Mouse (Mus musculus) kidney, postnatal 0 days (tissue): ENCODE results near the gene Smoc1. TPM values are rescaled to one million over a fixed set of nuclear protein-coding genes. Genes with fewer than 3 reads are reported as not detected.

ENCODE experiments used
- ATAC-seq: fragments of 200-750 bp; cut with Nextera tagmentation; replicated peaks from 2 replicates; pipeline ENCODE4 v1.8.0; 2017; ENCODE audit warnings: low read depth, moderate number of reproducible peaks, moderate TSS enrichment, moderate library complexity; ENCODE audit not compliant: low FRiP score
- DNase-seq: peaks from one replicate; pipeline ENCODE4 v3.0.0-alpha.2; 2016; ENCODE audit warnings: low spot score
- H3K27ac ChIP-seq: fragments of 300-500 bp; sonication (generic); 2 replicates; pipeline ENCODE4 v1.5.1; 2014; ENCODE audit warnings: mild to moderate bottlenecking
- H3K27me3 ChIP-seq: fragments of 300-500 bp; sonication (generic); 2 replicates; pipeline ENCODE4 v1.6.1; 2014; ENCODE audit warnings: low read length, mixed read lengths; ENCODE audit not compliant: insufficient read depth
- H3K36me3 ChIP-seq: fragments of 300-500 bp; sonication (generic); 2 replicates; pipeline ENCODE4 v1.6.1; 2014; ENCODE audit warnings: low read length, mixed read lengths; ENCODE audit not compliant: insufficient read depth
- H3K4me1 ChIP-seq: fragments of 300-500 bp; sonication (generic); replicated peaks from 2 replicates; pipeline ENCODE4 v1.6.1; 2014; ENCODE audit warnings: antibody characterized with exemption, low read length, mixed read lengths; ENCODE audit not compliant: insufficient read depth
- H3K4me2 ChIP-seq: fragments of 300-500 bp; sonication (generic); 2 replicates; pipeline ENCODE4 v1.6.1; 2014; ENCODE audit warnings: mild to moderate bottlenecking, low read length, moderate library complexity, mixed read lengths
- H3K4me3 ChIP-seq: fragments of 300-500 bp; sonication (generic); replicated peaks from 2 replicates; pipeline ENCODE4 v1.5.1; 2014; ENCODE audit warnings: low read depth, low read length
- H3K9ac ChIP-seq: fragments of 300-500 bp; sonication (generic); 2 replicates; pipeline ENCODE4 v1.6.1; 2014; ENCODE audit warnings: low read depth, low read length
- H3K9me3 ChIP-seq: fragments of 300-500 bp; sonication (generic); replicated peaks from 2 replicates; pipeline ENCODE4 v1.6.1; 2016; ENCODE audit warnings: low read length, inconsistent platforms, mixed read lengths
- CTCF ChIP-seq: IDR thresholded peaks from 2 replicates; pipeline ENCODE4 v1.5.1; 2016; ENCODE audit warnings: antibody characterized with exemption, low read depth, mild to moderate bottlenecking, moderate library complexity
- WGBS: fragments of 180-500 bp; shearing (Covaris S2); extraction: QIAGEN DNeasy Blood & Tissue Kit; methylation state at CpG from one replicate; pipeline ENCODE4 v1.1.7; 2014; 5-methylcytosine and 5-hydroxymethylcytosine counted together
- polyA plus RNA-seq: library from polyadenylated mRNA; unstranded; fragments of >200 nt; fragmentation: Nextera tagmentation; extraction: Ambion mirVana; gene quantifications from 2 replicates; pipeline ENCODE4 v1.2.1, GENCODE M21; 2015

Smoc1 gene
- polyA plus RNA-seq, 1 experiment from 2014 or later, result 0.72 TPM

DNA sequence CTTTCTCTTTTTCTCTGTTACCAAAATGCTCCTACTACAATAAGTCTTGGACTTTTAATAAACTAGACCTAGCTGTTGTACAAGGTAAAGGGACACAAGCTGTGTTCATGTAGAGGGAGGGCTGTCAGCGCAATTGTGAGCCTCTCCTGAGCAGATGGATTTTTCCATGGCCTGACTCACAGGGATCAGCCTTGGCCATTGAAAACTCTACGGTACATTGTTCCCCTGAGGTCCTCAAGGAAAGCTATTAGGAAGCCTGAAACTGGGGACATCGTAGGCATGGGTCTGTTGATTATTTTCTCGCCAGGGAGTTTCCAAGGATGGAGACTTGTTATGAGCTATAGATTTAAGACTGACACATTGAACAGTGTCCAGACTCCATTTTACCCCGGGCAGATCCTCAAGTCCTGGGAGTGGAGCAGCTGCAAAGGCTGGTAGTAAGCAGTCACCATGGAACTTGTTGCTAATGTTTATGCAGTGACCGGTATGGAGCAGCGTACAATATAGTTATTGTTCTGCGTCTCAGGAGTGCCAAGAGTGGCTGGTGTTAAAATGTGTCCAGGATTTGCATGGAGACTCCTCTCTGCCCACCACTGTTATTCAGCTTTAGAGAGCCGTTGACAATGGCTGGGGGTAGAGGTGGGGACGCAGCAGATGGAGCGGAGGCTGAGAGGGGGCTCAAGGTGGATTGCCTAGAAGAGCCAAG lies 28.5 kb downstream of the Smoc1 start:
- Histone ChIP-seq H3K27me3 (no peaks in the 10 kb centered on the region), H3K4me3 (no peak overlapping the region), H3K9me3 (no peaks in the 10 kb centered on the region), H3K9ac (no peak overlapping the region), H3K4me2 (no peak overlapping the region), H3K27ac (no peak overlapping the region), H3K4me1 (no peaks in the 10 kb centered on the region), H3K36me3 (no peaks in the 10 kb centered on the region)
- no peak for TF ChIP-seq CTCF
- DNase-seq (no peak), ATAC-seq (no peak)
- 76% methylated on average over 11 of the region's 11 CpGs for WGBS

DNA sequence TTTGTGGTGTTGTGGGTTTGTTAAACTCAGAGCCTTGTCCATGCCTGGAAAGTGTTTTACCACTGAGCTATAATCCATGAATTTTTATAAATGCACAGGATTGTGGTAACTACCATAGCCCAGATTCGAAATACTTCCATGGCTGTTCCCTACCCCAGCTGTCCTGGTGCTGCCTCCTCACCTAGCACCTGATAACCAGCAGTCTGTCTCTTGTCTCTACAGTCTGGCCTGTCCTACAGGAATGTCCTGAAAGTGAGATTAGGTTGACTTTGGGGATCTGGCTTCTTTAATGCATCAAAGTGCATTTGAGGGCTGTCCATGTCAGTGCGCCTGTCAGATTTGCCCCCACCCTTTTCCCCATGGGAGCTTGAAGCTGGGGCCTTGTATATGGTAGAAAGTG lies 29.2 kb downstream of the Smoc1 start:
- Histone ChIP-seq H3K4me2 (no peak overlapping the region), H3K9me3 (no peaks in the 10 kb centered on the region), H3K27ac (no peak overlapping the region), H3K36me3 (no peaks in the 10 kb centered on the region), H3K4me3 (no peak overlapping the region), H3K27me3 (no peaks in the 10 kb centered on the region), H3K4me1 (no peaks in the 10 kb centered on the region), H3K9ac (no peak overlapping the region)
- DNase-seq (no peak), ATAC-seq (no peak)
- 90% methylated on average over 2 of the region's 2 CpGs for WGBS
- no peak for TF ChIP-seq CTCF

GRCm38 (mm10) chr12:81057619-81058018 lies 31.0 kb downstream of the Smoc1 start:
- H3K9me3 ChIP-seq, result no peaks in the 10 kb centered on the region
- H3K27me3 ChIP-seq, result no peaks in the 10 kb centered on the region
- TF ChIP-seq CTCF, result no peak
- 60% methylated on average over 4 of the region's 4 CpGs for WGBS
- DNase-seq (no peak), ATAC-seq (no peak)
- H3K9ac ChIP-seq, result no peak overlapping the region
- no peak overlapping the region for H3K4me3 ChIP-seq
- no peaks in the 10 kb centered on the region for H3K36me3 ChIP-seq
- no peaks in the 10 kb centered on the region for H3K4me1 ChIP-seq
- H3K27ac ChIP-seq, result no peak overlapping the region
- no peak overlapping the region for H3K4me2 ChIP-seq

GRCm38 (mm10) chr12:81058561-81058960 lies 32.0 kb downstream of the Smoc1 start:
- no peaks in the 10 kb centered on the region for H3K36me3 ChIP-seq

DNA sequence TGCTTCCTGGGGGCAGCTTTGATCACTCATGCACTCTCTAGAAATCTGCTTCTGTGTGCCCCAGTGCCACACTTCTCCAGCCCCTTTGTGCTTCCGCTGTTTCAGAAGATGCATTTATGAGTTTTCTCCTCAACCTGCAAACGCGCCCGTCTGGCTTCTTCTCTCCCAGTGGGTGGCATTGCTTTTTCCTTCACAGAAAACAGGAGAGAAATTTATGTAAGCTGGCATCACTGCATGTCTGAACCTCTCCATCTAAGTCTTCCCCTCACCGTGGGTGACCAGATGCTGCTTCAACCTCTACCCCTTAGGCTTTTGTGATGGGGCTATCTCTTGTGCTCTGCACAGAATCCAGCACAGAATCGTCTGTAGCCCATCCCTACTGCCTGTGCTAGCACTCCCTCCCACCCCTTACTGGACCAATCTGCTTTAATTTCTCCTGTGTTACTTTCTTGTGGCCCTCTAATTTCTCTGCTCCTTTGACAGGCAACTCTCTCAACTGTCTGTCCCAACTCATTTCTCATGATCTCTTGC lies 35.3 kb downstream of the Smoc1 start:
- H3K27ac ChIP-seq, result no peak overlapping the region
- ATAC-seq, result no peak
- H3K36me3 ChIP-seq, result no peaks in the 10 kb centered on the region
- H3K9me3 ChIP-seq, result no peaks in the 10 kb centered on the region
- H3K9ac ChIP-seq, result no peak overlapping the region
- no peak for DNase-seq
- H3K4me3 ChIP-seq, result no peak overlapping the region
- H3K4me1 ChIP-seq, result no peaks in the 10 kb centered on the region
- WGBS, result 70% methylated on average over 6 of the region's 6 CpGs
- TF ChIP-seq CTCF, result no peak
- H3K4me2 ChIP-seq, result no peak overlapping the region
- no peaks in the 10 kb centered on the region for H3K27me3 ChIP-seq

More at GRCm38 (mm10) chr12:81058561-81058960, 32.0 kb downstream of the Smoc1 start:
- no peaks in the 10 kb centered on the region for H3K27me3 ChIP-seq
- no peaks in the 10 kb centered on the region for H3K4me1 ChIP-seq
- 92% methylated on average over 3 of the region's 3 CpGs for WGBS
- H3K9me3 ChIP-seq, result no peaks in the 10 kb centered on the region
- ATAC-seq (no peak), DNase-seq (no peak)
- H3K4me2 ChIP-seq, result no peak overlapping the region
- H3K4me3 ChIP-seq, result no peak overlapping the region
- no peak for TF ChIP-seq CTCF
- no peak overlapping the region for H3K9ac ChIP-seq
- no peak overlapping the region for H3K27ac ChIP-seq

DNA sequence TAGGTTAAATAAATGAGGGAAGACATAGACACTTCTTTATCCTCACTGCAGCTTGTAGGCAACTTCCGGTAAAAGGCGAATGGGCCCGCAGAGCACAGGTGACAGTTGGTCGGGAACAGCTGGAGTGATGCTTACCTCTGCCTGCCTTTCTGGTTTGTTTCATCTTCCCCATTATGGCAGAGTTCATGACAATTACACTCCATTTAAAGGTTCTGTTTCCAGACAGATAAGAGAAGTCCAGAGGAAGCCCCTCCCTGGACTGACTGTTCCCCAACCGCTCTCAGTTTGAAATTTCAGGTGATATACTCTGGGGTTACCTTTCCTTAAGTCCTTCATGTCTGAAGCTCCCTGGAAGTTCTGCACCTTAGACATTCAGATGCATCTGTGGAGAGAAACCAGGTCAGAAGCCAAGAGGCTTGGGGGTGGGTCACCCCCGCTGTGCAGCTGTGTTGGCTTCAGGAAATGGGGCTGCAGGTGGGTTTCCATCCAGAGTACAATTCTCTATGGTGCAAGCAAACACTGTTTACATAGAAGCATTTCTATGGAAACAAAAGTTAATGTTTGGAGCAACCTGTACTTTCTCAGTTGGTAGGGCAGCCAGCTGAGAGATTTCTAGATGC lies 36.8 kb downstream of the Smoc1 start:
- WGBS, result 87% methylated on average over 6 of the region's 6 CpGs
- no peak overlapping the region for H3K4me3 ChIP-seq
- ATAC-seq (no peak), DNase-seq (no peak)
- no peak overlapping the region for H3K27ac ChIP-seq
- H3K27me3 ChIP-seq, result no peaks in the 10 kb centered on the region
- H3K9ac ChIP-seq, result no peak overlapping the region
- no peak overlapping the region for H3K4me2 ChIP-seq
- no peak for TF ChIP-seq CTCF
- H3K9me3 ChIP-seq, result no peaks in the 10 kb centered on the region
- no peaks in the 10 kb centered on the region for H3K36me3 ChIP-seq
- no peaks in the 10 kb centered on the region for H3K4me1 ChIP-seq
